Comparison of ENCODE assay signal across 9 mouse cellular contexts in the genomic region with DNA sequence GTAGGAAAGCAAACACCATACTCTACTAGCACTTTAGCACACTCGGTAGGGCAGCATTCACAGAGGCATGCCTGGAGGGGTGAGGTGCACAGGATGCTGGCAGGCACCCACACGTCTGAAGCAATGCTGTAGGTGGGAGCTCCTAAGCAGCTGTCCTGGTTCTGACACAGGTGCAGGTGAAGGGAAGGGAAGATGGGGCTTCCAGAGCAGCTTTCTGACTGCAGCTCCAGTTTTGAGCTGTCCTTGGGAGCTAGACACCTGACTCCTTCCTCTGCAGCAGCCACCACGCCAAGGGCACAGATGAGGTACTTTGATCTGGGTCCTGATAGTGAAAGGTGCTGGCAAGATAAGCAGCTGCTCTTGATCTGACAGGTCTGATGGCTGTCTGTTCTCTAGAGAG. TPM values are rescaled to one million over a fixed set of nuclear protein-coding genes. Genes with fewer than 3 reads are reported as not detected.
DNase-seq lines count a peak whose midpoint lies in the region; ATAC-seq lines count a peak whose summit lies in the region.
"Had no signal": no experiment of that assay in that cellular context is flagged by ENCODE, and none has a peak within 500 bp of the region (broad histone marks: within the 10 kb centered on the region; RNA-seq: fewer than 3 reads in every experiment).

No protein-coding gene starts in this region.

- H3K4me2 ChIP-seq in hindbrain, embryonic 13.5 days, result no peak overlapping the region
- no peak overlapping the region for H3K4me2 ChIP-seq in hindbrain, embryonic 11.5 days (replicated peaks; ENCODE audit: low read depth, low read length)
- no peak overlapping the region for H3K4me2 ChIP-seq in liver, embryonic 13.5 days

- peak overlapping the region; percentile 5; the same call in 1 of the 2 replicates for H3K27ac ChIP-seq in hindbrain, embryonic 13.5 days
- no peak overlapping the region for H3K27ac ChIP-seq in hindbrain, embryonic 11.5 days (ENCODE audit: low read depth, low read length)
- H3K27ac ChIP-seq in liver, embryonic 13.5 days, result peak overlapping the region; percentile 65
- H3K27ac ChIP-seq: forebrain, embryonic 10.5 days had no signal

- H3K4me1 ChIP-seq in hindbrain, embryonic 13.5 days (replicated peaks), result peaks cover 23% of the 10 kb centered on the region
- H3K4me1 ChIP-seq in hindbrain, embryonic 11.5 days (replicated peaks; ENCODE audit: control insufficient read depth, insufficient read depth, low read length), result no peaks in the 10 kb centered on the region
- H3K4me1 ChIP-seq in liver, embryonic 13.5 days (replicated peaks), result peaks cover 33% of the 10 kb centered on the region

- 87% methylated on average over 3 of the region's 3 CpGs for WGBS in hindbrain, embryonic 13.5 days
- 86% methylated on average over 3 of the region's 3 CpGs for WGBS in hindbrain, embryonic 11.5 days
- 45% methylated on average over 3 of the region's 3 CpGs for WGBS in liver, embryonic 13.5 days (ENCODE audit: insufficient replicate concordance)

- H3K9ac ChIP-seq in hindbrain, embryonic 13.5 days, result 0 out of 2 replicates have a peak overlapping the region, but pooled peaks have one; percentile 3
- H3K9ac ChIP-seq in hindbrain, embryonic 11.5 days (ENCODE audit: low read depth, low read length), result no peak overlapping the region
- peak overlapping the region; percentile 4; the same call in 1 of the 2 replicates for H3K9ac ChIP-seq in liver, embryonic 13.5 days

- no peak overlapping the region for H3K4me3 ChIP-seq in hindbrain, embryonic 13.5 days
- no peak overlapping the region for H3K4me3 ChIP-seq in hindbrain, embryonic 11.5 days (ENCODE audit: low read depth, low read length)
- H3K4me3 ChIP-seq in liver, embryonic 13.5 days (replicated peaks), result no peak overlapping the region
- H3K4me3 ChIP-seq: forebrain, embryonic 10.5 days had no signal

- ATAC-seq in hindbrain, embryonic 13.5 days (ENCODE audit: low FRiP score), result no peak
- no peak for ATAC-seq in hindbrain, embryonic 11.5 days (ENCODE audit: low FRiP score)
- 0 out of 2 replicates have a peak, but pooled peaks have one; percentile 8 for ATAC-seq in liver, embryonic 13.5 days (ENCODE audit: low read depth)
- no peak for ATAC-seq in erythroblast, adult 5-6 weeks (replicated peaks; ENCODE audit: low FRiP score, poor library complexity, severe bottlenecking)
- ATAC-seq: Patski had no signal

- no peaks in the 10 kb centered on the region for H3K9me3 ChIP-seq in hindbrain, embryonic 13.5 days
- H3K9me3 ChIP-seq in hindbrain, embryonic 11.5 days (ENCODE audit: control insufficient read depth, low read length), result no peaks in the 10 kb centered on the region
- H3K9me3 ChIP-seq in liver, embryonic 13.5 days (replicated peaks), result no peaks in the 10 kb centered on the region
- H3K9me3 ChIP-seq: forebrain, embryonic 10.5 days had no signal

- no peak for DNase-seq in hindbrain, embryonic 11.5 days (ENCODE audit: low spot score)
- peak; percentile 23 for DNase-seq in right cerebral cortex, adult 18-20 months
- DNase-seq in right cerebral cortex, adult 2 months (ENCODE audit: low spot score in 2 of 2), result no peak
- DNase-seq in liver, embryonic 13.5 days, result no peak
- no peak for DNase-seq in lung, postnatal 10 days

- no peaks in the 10 kb centered on the region for H3K27me3 ChIP-seq in hindbrain, embryonic 13.5 days
- no peaks in the 10 kb centered on the region for H3K27me3 ChIP-seq in hindbrain, embryonic 11.5 days (ENCODE audit: control insufficient read depth, insufficient read depth, low read length)
- H3K27me3 ChIP-seq in liver, embryonic 13.5 days, result no peaks in the 10 kb centered on the region
- H3K27me3 ChIP-seq: Patski had no signal

- H3K36me3 ChIP-seq in hindbrain, embryonic 13.5 days, result peaks cover 99% of the 10 kb centered on the region
- peaks cover 38% of the 10 kb centered on the region for H3K36me3 ChIP-seq in hindbrain, embryonic 11.5 days (ENCODE audit: control insufficient read depth, insufficient read depth, low read length)
- H3K36me3 ChIP-seq in liver, embryonic 13.5 days, result peaks cover 100% of the 10 kb centered on the region

RNA-seq across cellular contexts. Expression of a gene that starts 32.5 kb away (rescaled TPM):
- polyA plus RNA-seq in hindbrain, embryonic 13.5 days (2015; fragmentation: Nextera tagmentation; extraction: Ambion mirVana), result 422 and 424 TPM in 2 replicates
- polyA plus RNA-seq in hindbrain, embryonic 11.5 days (2014; fragmentation: Nextera tagmentation; extraction: Ambion mirVana), result 804 and 817 TPM in 2 replicates
- 103 and 119 TPM in 2 replicates for polyA plus RNA-seq in liver, embryonic 13.5 days (2015; fragmentation: Nextera tagmentation; extraction: Ambion mirVana)
- total RNA-seq in erythroblast, adult 5-6 weeks (2015; ENCODE audit: low replicate concordance), result 138 and 172 TPM in 2 replicates
- total RNA-seq in erythroblast, adult 5-6 weeks (2017; ENCODE audit: low replicate concordance), result 182 and 196 TPM in 2 replicates
